Mouse (Mus musculus) ES-Bruce4 (cell line): ENCODE measurements around the gene Rad9a.

Experiments used
- CTCF ChIP-seq: IDR thresholded peaks from one replicate; pipeline ENCODE4 v1.8.1; 2011; ENCODE audit warnings: low read depth, low read length
- EP300 ChIP-seq: IDR thresholded peaks from 2 replicates; pipeline ENCODE4 v1.6.1; 2011; ENCODE audit warnings: low read depth, low read length; ENCODE audit not compliant: insufficient read depth

DNA sequence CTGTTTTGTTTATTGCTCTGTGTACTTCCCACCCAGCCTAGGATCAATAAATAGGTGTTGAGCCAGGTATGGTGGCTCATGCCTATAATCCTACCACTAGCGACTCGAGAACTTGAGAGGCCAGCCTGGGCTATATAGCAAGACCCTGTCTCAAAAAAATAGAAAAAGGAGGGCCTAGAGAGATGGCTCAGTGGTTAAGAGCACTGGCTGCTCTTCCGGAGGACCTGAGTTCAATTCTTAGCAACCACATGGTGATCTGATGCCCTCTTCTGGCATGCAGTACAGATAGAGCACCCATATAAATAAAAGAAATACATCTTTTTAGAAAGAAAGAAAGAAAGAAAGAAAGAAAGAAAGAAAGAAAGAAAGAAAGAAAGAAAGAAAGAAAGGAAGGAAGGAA is 1.7 kb upstream of the Rad9a start:
- TF ChIP-seq CTCF, result no peak
- TF ChIP-seq EP300, result no peak
